Mouse (Mus musculus) kidney, adult 18-20 months (tissue): ENCODE data around the gene Ermp1.
A peak's percentile ranks its signal among the peaks of the same experiment; 100 is the strongest.

ENCODE experiments used
- DNase-seq: peaks from one replicate; pipeline ENCODE4 v3.0.0; 2021

Gene Ermp1

GRCm38 (mm10) chr19:29660835-29661764 is 12.9 kb upstream of the Ermp1 start:
- no peak for DNase-seq

- no peak for DNase-seq
Observed at GRCm38 (mm10) chr19:29659705-29660104, 11.5 kb upstream of the Ermp1 start.

DNA sequence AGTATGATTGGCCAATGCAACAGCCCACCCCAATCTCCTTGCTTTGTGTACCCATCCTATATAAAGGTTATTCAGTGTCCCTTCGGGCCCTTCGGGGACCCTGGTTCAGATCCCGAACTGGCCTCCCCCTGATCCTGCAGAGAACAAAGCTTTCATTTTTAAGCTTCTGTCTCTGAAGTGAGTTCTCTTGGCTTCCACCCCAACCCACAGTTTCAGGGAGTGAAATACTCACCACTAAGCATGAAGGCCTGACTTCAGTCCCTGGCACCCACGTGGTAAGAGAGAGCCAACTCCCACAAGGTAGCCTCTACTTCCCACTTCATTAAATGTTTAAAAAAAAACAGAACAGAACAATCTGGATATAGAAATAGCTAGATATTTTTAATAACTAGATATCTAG is 10.6 kb upstream of the Ermp1 start:
- DNase-seq: no peak

DNA sequence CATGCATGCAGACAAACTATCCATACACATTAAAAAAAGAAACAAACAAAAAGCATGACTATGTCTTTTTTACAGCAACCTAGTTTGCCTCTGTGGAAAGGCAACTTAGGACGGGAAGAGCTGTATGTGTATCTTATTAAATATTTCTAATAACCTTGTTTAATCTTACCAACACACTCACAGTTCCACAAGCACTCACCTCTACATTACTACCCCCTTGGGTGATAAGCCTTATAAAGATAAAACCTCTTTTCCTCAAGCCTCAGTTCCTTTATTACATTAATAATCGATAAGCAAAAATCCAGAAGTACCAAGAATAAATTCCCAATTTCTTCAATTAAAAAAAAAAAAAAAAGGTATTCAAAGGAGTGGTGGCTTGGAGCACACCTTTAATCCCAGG is 9.3 kb upstream of the Ermp1 start:
- no peak for DNase-seq

DNA sequence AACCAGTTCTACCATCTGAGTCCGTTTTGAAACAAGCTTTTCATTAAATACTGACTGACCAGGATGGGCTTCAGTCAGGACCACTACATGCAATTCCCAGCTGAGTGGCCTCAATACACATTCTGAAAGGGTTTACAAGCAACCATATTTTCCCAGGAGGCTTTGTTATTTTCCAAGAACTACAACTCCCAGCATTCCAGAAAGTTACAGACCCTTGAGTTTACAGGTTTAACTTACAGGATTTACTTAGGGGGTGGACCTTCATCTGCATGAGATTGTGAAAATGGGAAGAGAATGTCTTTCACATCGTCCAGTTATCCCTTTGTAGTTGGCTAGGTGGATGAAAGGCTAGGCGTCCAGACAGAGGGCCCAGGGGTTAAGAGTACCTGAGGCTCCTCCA is 8.8 kb upstream of the Ermp1 start:
- no peak for DNase-seq

DNA sequence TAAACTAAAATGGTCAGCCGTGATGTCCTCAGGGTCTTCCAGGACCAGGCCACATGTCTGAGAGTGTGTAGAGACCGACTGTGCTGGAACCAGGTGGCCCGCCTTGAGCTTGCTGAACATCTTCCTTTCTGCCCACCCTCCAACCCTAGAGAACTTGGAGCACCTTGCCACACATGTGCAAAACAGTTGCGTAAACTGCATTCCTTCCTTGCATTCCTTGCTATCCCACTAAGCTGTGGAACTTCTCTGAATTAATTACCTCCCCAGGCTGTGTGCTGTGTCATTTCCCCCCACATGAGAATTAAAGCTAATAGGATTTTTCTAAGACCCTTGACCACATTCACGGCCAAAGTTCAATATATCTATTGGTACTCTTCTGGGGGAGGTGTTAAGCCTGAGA is 8.4 kb upstream of the Ermp1 start:
- DNase-seq: no peak

GRCm38 (mm10) chr19:29656029-29656428 is 7.8 kb upstream of the Ermp1 start:
- no peak for DNase-seq

GRCm38 (mm10) chr19:29655148-29655547 is 6.9 kb upstream of the Ermp1 start:
- no peak for DNase-seq

- no peak for DNase-seq
Observed at GRCm38 (mm10) chr19:29653768-29654265, 5.6 kb upstream of the Ermp1 start.

- DNase-seq: no peak
Observed at GRCm38 (mm10) chr19:29649683-29650082, 1.5 kb upstream of the Ermp1 start.

- no peak for DNase-seq
Observed at GRCm38 (mm10) chr19:29648550-29648914, 317 bp upstream of the Ermp1 start.

DNA sequence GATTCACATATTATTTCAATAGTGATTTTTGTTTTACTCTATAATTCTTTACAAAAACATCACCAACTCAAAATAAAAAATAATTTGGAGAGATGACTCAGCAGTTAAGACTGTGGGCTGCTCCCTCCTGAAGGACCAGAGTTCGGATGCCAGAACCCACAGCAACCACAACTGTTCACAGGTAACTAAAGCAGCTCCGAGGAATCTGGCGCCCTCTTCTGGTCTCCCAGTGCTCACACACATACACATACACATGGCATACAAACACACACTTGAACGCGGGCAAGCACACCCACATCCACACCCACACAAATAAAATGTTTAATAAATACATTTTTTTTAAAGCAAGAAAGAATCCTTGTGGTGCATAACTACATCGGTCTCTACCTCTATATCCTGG is 3.5 kb downstream of the Ermp1 start:
- DNase-seq: no peak

DNA sequence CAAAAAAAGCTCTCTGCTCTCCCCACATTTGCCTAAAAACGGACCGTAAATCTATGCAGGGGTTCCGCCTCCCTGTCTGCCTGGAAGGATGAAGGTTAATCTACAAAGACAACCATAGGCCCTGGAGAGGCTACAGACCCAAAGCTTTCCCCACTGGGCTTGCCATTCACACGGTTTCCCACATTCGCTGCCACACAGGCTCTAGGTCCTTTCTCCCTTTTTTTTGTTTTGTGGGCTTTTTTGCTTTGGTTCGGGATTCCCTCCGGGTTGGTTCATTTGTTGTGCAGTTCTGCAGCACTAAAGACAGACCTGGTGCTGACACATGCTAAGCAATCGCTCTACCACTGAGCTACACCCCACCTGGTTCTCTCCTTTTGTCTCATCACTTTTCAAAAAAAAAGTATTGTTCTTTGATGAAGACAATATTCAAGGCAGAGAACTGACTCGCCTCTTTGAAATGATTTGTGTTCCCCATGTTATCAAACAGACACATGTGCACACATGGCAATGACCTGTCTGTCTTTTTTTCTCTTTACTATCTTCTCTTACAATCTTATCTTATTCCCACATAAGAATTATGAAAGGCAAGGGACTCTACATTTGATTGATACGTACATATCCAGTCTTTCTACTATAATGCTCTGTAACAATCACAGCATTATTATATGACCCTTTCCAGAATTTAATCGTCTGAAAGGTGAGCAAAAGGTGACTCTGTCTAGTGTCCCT is 4.9 kb downstream of the Ermp1 start:
- DNase-seq: no peak

- DNase-seq: no peak
Observed at GRCm38 (mm10) chr19:29642211-29642610, 6.0 kb downstream of the Ermp1 start.

DNA sequence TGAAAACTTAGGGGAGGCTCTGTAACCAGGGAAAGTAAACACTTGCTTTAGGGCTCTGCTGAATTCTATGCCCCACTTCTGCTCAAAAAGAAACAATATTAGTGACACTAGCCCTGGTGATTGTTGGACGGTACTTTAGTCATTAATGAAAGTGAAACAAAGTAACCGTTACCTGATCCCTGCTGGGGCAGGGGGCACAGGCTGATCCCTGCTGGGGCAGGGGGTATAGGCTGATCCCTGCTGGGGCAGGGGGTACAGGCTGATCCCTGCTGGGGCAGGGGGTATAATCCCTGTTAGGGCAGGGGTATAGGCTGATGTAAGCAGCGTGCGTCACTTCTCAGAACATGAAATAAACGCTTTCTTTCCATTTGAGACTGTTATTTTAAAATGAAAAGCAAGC is 6.7 kb downstream of the Ermp1 start:
- no peak for DNase-seq

- DNase-seq: peak; percentile 11
Observed at GRCm38 (mm10) chr19:29641055-29641454, 7.2 kb downstream of the Ermp1 start.

DNA sequence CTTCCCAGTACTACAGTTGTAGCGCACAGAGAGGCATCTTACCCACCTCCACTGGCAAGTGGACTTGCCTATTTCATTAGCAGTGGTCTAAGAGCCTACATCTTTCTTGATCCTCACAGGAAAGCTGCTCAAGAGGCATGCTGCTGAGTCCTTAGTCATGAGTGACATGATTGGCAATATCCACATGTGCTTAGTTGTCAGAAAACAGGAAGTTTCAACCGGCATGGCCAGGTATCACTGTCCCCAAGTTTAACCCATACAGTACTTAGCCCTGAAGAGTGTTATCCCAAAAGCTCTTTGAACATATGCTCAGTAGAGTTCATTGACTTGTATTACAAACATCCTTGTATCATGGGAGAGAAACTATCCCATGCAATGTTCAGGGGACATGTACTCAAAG is 36.1 kb downstream of the Ermp1 start:
- no peak for DNase-seq

- no peak for DNase-seq
Observed at GRCm38 (mm10) chr19:29610907-29611306, 37.3 kb downstream of the Ermp1 start.

DNA sequence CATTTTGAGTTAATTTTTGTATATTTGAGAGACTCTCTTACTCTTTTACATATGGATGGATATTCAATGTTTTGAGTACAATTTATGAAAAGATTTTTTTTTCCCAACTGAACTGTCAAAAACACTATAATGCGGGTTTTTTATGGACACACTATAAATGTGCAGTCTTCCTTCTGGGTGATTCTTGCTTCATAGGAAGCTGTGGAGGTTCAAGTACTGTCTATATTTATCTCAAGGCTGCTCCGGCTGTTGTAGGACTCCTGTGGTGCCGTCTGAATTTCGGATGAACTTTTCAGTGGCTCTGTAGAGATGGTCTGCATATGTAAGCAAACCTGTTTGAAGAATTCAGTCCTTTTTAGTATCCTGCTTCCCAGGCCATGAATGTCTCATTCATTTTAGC is 40.0 kb downstream of the Ermp1 start:
- DNase-seq: no peak

DNA sequence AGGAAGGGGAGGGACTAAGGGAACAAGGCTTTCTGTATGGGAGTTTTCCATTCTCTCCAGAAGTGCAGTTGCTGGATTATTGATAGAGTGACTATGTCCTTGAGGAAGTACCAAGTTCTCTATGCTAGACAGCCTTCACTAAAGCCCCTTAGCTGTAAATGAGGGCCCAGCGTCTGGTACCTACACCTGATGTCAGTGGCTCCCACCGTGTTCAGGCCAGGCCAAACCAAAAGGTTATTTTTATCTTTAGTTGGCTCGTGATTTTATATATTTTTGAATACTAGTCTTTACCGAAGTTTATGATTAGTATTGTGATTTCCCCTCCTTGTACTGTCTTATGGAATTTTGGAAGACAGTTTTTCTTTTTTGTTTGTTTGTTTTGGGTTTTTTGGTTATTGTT is 40.7 kb downstream of the Ermp1 start:
- DNase-seq: no peak

DNA sequence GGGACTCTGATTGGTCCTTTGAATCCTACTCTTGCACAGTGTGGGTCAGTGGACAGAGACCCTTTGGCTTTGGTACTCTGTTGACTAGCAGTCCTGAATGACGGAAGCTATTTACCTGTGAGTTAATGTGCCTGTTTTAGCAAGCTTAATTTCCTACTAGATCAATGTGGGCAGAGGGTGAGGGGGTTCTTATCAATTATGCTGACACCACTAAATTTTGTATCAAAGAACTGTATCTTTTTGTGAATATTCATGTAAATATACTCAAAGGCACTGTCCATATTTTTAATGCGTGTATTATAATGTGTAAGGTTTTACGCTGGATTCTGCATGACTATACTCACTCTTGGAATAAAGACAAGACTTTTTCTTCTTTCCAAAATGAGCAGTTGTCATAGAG is 43.6 kb downstream of the Ermp1 start:
- no peak for DNase-seq

DNA sequence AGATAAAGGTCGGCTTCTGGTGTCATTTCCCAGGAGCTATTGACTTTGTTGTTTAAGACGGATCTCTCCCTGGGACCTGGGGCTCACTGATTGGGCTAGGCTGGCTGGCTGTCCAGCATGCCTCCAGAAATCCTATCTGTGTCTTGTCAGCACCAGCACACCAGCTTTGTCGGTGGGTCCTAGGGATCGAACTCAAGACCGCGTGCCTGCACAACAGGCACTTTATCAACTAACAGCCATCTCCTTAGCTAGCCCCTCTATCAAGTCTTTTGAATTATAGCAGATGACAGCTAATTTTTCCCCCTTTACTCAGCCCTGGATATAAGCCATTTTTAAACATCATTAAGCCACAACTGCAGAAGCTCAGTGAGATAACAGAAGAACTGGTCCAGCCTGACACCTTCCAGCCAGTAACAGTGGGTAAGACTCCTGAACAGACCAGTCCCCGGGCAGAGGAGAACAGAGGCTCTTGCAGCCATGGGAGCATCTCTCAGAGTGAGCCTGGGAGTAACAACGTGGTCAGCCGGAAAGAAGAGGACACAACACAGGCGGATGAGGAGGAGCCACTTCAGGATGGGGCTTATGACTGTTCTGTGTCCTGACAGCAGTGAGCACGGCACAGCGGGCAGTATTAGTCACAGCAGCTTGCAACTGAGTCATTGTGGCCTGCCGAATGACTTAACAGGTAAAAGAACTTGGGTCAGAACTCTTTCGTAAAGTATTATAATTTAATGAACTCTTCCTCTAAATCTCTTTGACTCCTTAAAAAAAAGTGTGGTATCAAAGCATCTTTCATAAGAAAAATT is 44.5 kb downstream of the Ermp1 start:
- no peak for DNase-seq

DNA sequence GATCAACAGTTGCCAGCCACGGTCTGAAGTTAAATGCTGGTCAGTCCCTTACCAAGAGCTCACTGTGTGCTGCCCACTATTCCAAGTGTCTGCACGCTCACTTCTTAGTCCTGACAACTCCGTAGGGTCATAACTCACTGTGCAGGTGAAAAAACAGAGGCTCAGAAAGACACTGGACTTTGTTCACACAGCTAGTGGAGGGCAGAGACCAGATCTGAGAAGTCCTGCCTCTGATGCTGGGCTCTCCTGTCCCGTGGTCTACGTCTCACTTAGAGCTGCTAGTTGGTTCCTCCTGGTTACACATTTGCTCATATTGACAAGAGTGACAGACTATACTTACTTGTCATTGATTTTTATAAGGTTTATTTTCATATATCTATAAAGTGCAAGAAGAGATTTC is 49.2 kb downstream of the Ermp1 start:
- no peak for DNase-seq
